8 mouse cellular contexts compared by ENCODE assay signal in genomic region chr1:21829909-21830455, GRCm38 (mm10).
A peak's percentile ranks its signal among the peaks of the same experiment; 100 is the strongest.
DNase-seq lines count a peak whose midpoint lies in the region; ATAC-seq and TF ChIP-seq lines count a peak whose summit lies in the region.

No protein-coding gene starts in this region.

- DNase-seq in hindbrain, embryonic 14.5 days (ENCODE audit: low spot score), result no peak
- peak; percentile 2 for DNase-seq in B cell, adult 2 months
- DNase-seq in layer of hippocampus, adult 2 months (ENCODE audit: low spot score in 2 of 2), result no peak
- DNase-seq in adrenal gland, adult 2 months, result no peak
- DNase-seq in kidney, adult 11 months, result no peak
- DNase-seq in cerebellum, adult 9-10 months, result no peak

- no peak overlapping the region for H3K27ac ChIP-seq in hindbrain, embryonic 12.5 days
- no peak overlapping the region for H3K27ac ChIP-seq in hindbrain, embryonic 14.5 days
- no peak overlapping the region for H3K27ac ChIP-seq in forebrain, embryonic 16.5 days (ENCODE audit: low read length)
- H3K27ac ChIP-seq in layer of hippocampus, adult 2 months, result 0 out of 2 replicates have a peak overlapping the region, but pooled peaks have one; percentile 18

- no peak overlapping the region for H3K4me2 ChIP-seq in hindbrain, embryonic 12.5 days (replicated peaks)
- H3K4me2 ChIP-seq in hindbrain, embryonic 14.5 days (replicated peaks), result no peak overlapping the region
- H3K4me2 ChIP-seq in forebrain, embryonic 16.5 days (ENCODE audit: low read length), result peak overlapping the region; percentile 17

- no peak overlapping the region for H3K9ac ChIP-seq in hindbrain, embryonic 12.5 days
- H3K9ac ChIP-seq in hindbrain, embryonic 14.5 days, result no peak overlapping the region
- H3K9ac ChIP-seq in forebrain, embryonic 16.5 days (replicated peaks; ENCODE audit: low read depth, low read length), result no peak overlapping the region

- H3K4me3 ChIP-seq in hindbrain, embryonic 12.5 days, result no peak overlapping the region
- no peak overlapping the region for H3K4me3 ChIP-seq in hindbrain, embryonic 14.5 days (replicated peaks; ENCODE audit: low read length)
- H3K4me3 ChIP-seq in forebrain, embryonic 16.5 days (replicated peaks; ENCODE audit: low read length), result no peak overlapping the region
- H3K4me3 ChIP-seq in layer of hippocampus, adult 2 months, result peak overlapping the region; percentile 28; the same call in 1 of the 2 replicates

- H3K9me3 ChIP-seq in hindbrain, embryonic 12.5 days (replicated peaks), result no peaks in the 10 kb centered on the region
- no peaks in the 10 kb centered on the region for H3K9me3 ChIP-seq in hindbrain, embryonic 14.5 days (ENCODE audit: control insufficient read depth, low read length)
- no peaks in the 10 kb centered on the region for H3K9me3 ChIP-seq in forebrain, embryonic 16.5 days (ENCODE audit: control insufficient read depth, low read length)

- no peaks in the 10 kb centered on the region for H3K4me1 ChIP-seq in hindbrain, embryonic 12.5 days
- H3K4me1 ChIP-seq in hindbrain, embryonic 14.5 days (replicated peaks; ENCODE audit: control insufficient read depth, insufficient read depth, low read length), result no peaks in the 10 kb centered on the region; the same call in 1 of the 2 replicates
- H3K4me1 ChIP-seq in forebrain, embryonic 16.5 days (replicated peaks; ENCODE audit: control insufficient read depth, insufficient read depth, low read length), result peaks cover 7% of the 10 kb centered on the region

- 0 out of 2 replicates have a peak, but pooled peaks have one; percentile 26 for ATAC-seq in hindbrain, embryonic 12.5 days (ENCODE audit: low FRiP score)
- ATAC-seq in hindbrain, embryonic 14.5 days (ENCODE audit: low FRiP score), result no peak
- ATAC-seq in forebrain, embryonic 16.5 days, result peak; percentile 73

- H3K36me3 ChIP-seq in hindbrain, embryonic 12.5 days, result no peaks in the 10 kb centered on the region
- H3K36me3 ChIP-seq in hindbrain, embryonic 14.5 days (replicated peaks; ENCODE audit: control insufficient read depth, insufficient read depth), result no peaks in the 10 kb centered on the region
- no peaks in the 10 kb centered on the region for H3K36me3 ChIP-seq in forebrain, embryonic 16.5 days (ENCODE audit: control insufficient read depth, insufficient read depth)

- 71% methylated on average over 6 of the region's 6 CpGs for WGBS in hindbrain, embryonic 12.5 days
- 62% methylated on average over 6 of the region's 6 CpGs for WGBS in hindbrain, embryonic 14.5 days
- 33% methylated on average over 6 of the region's 6 CpGs for WGBS in forebrain, embryonic 16.5 days

- no peaks in the 10 kb centered on the region for H3K27me3 ChIP-seq in hindbrain, embryonic 12.5 days
- H3K27me3 ChIP-seq in hindbrain, embryonic 14.5 days (ENCODE audit: control insufficient read depth, insufficient read depth, low read length), result no peaks in the 10 kb centered on the region
- no peaks in the 10 kb centered on the region for H3K27me3 ChIP-seq in forebrain, embryonic 16.5 days (replicated peaks; ENCODE audit: control insufficient read depth, insufficient read depth, low read length)

- TF ChIP-seq CTCF in layer of hippocampus, adult 2 months (conservative IDR thresholded peaks at IDR 0.05), result peak; percentile 52

Comparison
In these comparisons a context has a peak if more than half of its experiments do, and no peak if none do; other contexts are left out.
1. DNase-seq: peak in B cell, adult 2 months (2 of 2); none in hindbrain, embryonic 14.5 days (single experiment), layer of hippocampus, adult 2 months (0 of 2), adrenal gland, adult 2 months (single experiment), kidney, adult 11 months (single experiment) and cerebellum, adult 9-10 months (single experiment).